Mouse (Mus musculus): Measurements from ENCODE around the gene Acsbg2. TPM values are rescaled to one million over a fixed set of nuclear protein-coding genes. Genes with fewer than 3 reads are reported as not detected.
A peak's percentile ranks its signal among the peaks of the same experiment; 100 is the strongest.

Acsbg2 gene
- polyA plus RNA-seq, 1 experiment from 2014 or later, result 0.04 TPM

DNA sequence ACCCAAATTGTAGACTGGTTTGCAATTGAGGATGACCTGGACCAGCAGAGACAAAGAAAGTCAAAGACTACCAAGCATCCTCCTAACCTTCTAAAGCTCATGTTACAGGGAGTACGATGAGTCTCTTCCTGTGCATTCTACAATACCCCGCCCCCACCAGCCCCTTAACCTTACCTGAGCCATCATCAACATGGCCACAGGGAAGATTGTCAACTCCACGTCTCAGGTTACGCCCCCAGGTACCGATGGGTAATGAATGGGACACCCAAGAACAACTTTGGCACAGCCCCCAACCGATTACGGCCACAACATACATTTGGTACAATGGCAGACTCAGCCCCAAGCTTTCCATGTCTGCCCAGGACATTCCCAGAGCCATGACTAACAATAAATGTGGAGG, 33.7 kb downstream of the Acsbg2 start:
- TF ChIP-seq EP300 (optimal IDR thresholded peaks at IDR 0.05) (no peak), CTCF (IDR thresholded peaks at IDR 0.05; ENCODE audit: low read depth) (no peak)
- Histone ChIP-seq H3K27me3 (ENCODE audit: control insufficient read depth, insufficient read depth, low read length) (no peaks in the 10 kb centered on the region), H3K9me3 (ENCODE audit: control insufficient read depth, low read length) (no peaks in the 10 kb centered on the region), H3K36me3 (ENCODE audit: control insufficient read depth, insufficient read depth, low read length) (no peaks in the 10 kb centered on the region), H3K27ac (replicated peaks) (no peak overlapping the region), H3K9ac (ENCODE audit: low read length) (no peak overlapping the region), H3K4me1 (replicated peaks; ENCODE audit: control insufficient read depth, insufficient read depth) (no peaks in the 10 kb centered on the region), H3K4me2 (replicated peaks; ENCODE audit: low read depth) (no peak overlapping the region), H3K4me3 (ENCODE audit: low read depth, low read length) (no peak overlapping the region)
- WGBS, result 78% methylated on average over 7 of the region's 7 CpGs
- no peak for ATAC-seq (ENCODE audit: low FRiP score, low TSS enrichment)
- no peak for DNase-seq (ENCODE audit: low spot score)

DNA sequence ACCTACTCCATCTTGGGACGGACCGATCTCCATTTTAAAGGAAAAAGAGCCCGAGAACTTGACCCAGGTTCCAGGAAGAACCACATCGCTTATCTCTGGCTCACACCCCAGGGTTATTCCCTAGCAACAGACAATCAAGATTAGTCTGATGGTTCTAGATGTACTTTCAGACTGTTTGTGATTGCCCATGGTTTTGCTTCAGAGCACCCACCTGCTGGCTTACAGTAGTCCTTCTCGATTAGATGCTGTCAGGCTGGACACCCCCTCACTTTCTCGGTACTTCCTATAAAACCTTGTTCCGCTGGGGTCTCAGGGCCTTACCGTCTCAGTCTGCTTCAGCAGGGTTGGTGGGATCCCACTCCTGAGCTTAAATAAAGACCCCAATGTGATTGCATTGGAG, 37.9 kb downstream of the Acsbg2 start:
- no peak overlapping the region for H3K4me2 ChIP-seq (replicated peaks; ENCODE audit: low read depth)
- no peaks in the 10 kb centered on the region for H3K36me3 ChIP-seq (ENCODE audit: control insufficient read depth, insufficient read depth, low read length)
- TF ChIP-seq EP300 (optimal IDR thresholded peaks at IDR 0.05) (no peak), CTCF (IDR thresholded peaks at IDR 0.05; ENCODE audit: low read depth) (no peak)
- no peak for DNase-seq (ENCODE audit: low spot score)
- no peak overlapping the region for H3K9ac ChIP-seq (ENCODE audit: low read length)
- 89% methylated on average over 8 of the region's 8 CpGs for WGBS
- H3K27me3 ChIP-seq (ENCODE audit: control insufficient read depth, insufficient read depth, low read length), result no peaks in the 10 kb centered on the region
- no peak overlapping the region for H3K27ac ChIP-seq (replicated peaks)
- H3K9me3 ChIP-seq (ENCODE audit: control insufficient read depth, low read length), result no peaks in the 10 kb centered on the region
- H3K4me3 ChIP-seq (ENCODE audit: low read depth, low read length), result no peak overlapping the region
- no peak for ATAC-seq (ENCODE audit: low FRiP score, low TSS enrichment)
- no peaks in the 10 kb centered on the region for H3K4me1 ChIP-seq (replicated peaks; ENCODE audit: control insufficient read depth, insufficient read depth)

GRCm38 (mm10) chr17:56833381-56833780, 40.9 kb downstream of the Acsbg2 start:
- no peak overlapping the region for H3K4me2 ChIP-seq (replicated peaks; ENCODE audit: low read depth)
- H3K36me3 ChIP-seq (ENCODE audit: control insufficient read depth, insufficient read depth, low read length), result no peaks in the 10 kb centered on the region
- H3K9ac ChIP-seq (ENCODE audit: low read length), result no peak overlapping the region
- H3K27ac ChIP-seq (replicated peaks), result no peak overlapping the region
- no peaks in the 10 kb centered on the region for H3K9me3 ChIP-seq (ENCODE audit: control insufficient read depth, low read length)
- no peaks in the 10 kb centered on the region for H3K27me3 ChIP-seq (ENCODE audit: control insufficient read depth, insufficient read depth, low read length)
- TF ChIP-seq CTCF (IDR thresholded peaks at IDR 0.05; ENCODE audit: low read depth) (no peak), EP300 (optimal IDR thresholded peaks at IDR 0.05) (no peak)
- ATAC-seq (ENCODE audit: low FRiP score, low TSS enrichment) (no peak), DNase-seq (ENCODE audit: low spot score) (no peak)
- WGBS, result 89% methylated on average over 1 of the region's 1 CpGs
- H3K4me3 ChIP-seq (ENCODE audit: low read depth, low read length), result no peak overlapping the region
- H3K4me1 ChIP-seq (replicated peaks; ENCODE audit: control insufficient read depth, insufficient read depth), result 0 out of 2 replicates have a peak, but pooled peaks cover 3% of the 10 kb centered on the region

- no peak for DNase-seq (ENCODE audit: low spot score)
- H3K27me3 ChIP-seq (ENCODE audit: control insufficient read depth, insufficient read depth, low read length), result no peaks in the 10 kb centered on the region
- no peak overlapping the region for H3K4me3 ChIP-seq (ENCODE audit: low read depth, low read length)
- no peak overlapping the region for H3K4me2 ChIP-seq (replicated peaks; ENCODE audit: low read depth)
- 86% methylated on average over 1 of the region's 1 CpGs for WGBS
- H3K9me3 ChIP-seq (ENCODE audit: control insufficient read depth, low read length), result no peaks in the 10 kb centered on the region
- H3K4me1 ChIP-seq (replicated peaks; ENCODE audit: control insufficient read depth, insufficient read depth), result 0 out of 2 replicates have a peak, but pooled peaks cover 3% of the 10 kb centered on the region
- no peaks in the 10 kb centered on the region for H3K36me3 ChIP-seq (ENCODE audit: control insufficient read depth, insufficient read depth, low read length)
- H3K27ac ChIP-seq (replicated peaks), result no peak overlapping the region
- H3K9ac ChIP-seq (ENCODE audit: low read length), result no peak overlapping the region
- TF ChIP-seq CTCF (IDR thresholded peaks at IDR 0.05; ENCODE audit: low read depth) (no peak), EP300 (optimal IDR thresholded peaks at IDR 0.05) (no peak)
- ATAC-seq (ENCODE audit: low FRiP score, low TSS enrichment), result no peak
Observed at GRCm38 (mm10) chr17:56832918-56833317, 41.3 kb downstream of the Acsbg2 start.

- peak; percentile 79 for TF ChIP-seq CTCF (IDR thresholded peaks at IDR 0.05; ENCODE audit: low read depth)
- no peak for TF ChIP-seq EP300 (optimal IDR thresholded peaks at IDR 0.05)
- Histone ChIP-seq H3K4me3 (ENCODE audit: low read depth, low read length) (peak overlapping the region; percentile 66), H3K27me3 (ENCODE audit: control insufficient read depth, insufficient read depth, low read length) (no peaks in the 10 kb centered on the region), H3K36me3 (ENCODE audit: control insufficient read depth, insufficient read depth, low read length) (no peaks in the 10 kb centered on the region), H3K4me1 (replicated peaks; ENCODE audit: control insufficient read depth, insufficient read depth) (0 out of 2 replicates have a peak, but pooled peaks cover 3% of the 10 kb centered on the region), H3K9ac (ENCODE audit: low read length) (peak overlapping the region; percentile 70; the same call in 1 of the 2 replicates), H3K9me3 (ENCODE audit: control insufficient read depth, low read length) (no peaks in the 10 kb centered on the region), H3K4me2 (replicated peaks; ENCODE audit: low read depth) (peak overlapping the region; percentile 54), H3K27ac (replicated peaks) (no peak overlapping the region)
- ATAC-seq (ENCODE audit: low FRiP score, low TSS enrichment) (peak; percentile 98), DNase-seq (ENCODE audit: low spot score) (peak; percentile 99)
- WGBS, result under 1% methylated on average over 34 of the region's 42 CpGs
Observed at GRCm38 (mm10) chr17:56831111-56831816, 43.0 kb downstream of the Acsbg2 start.

DNA sequence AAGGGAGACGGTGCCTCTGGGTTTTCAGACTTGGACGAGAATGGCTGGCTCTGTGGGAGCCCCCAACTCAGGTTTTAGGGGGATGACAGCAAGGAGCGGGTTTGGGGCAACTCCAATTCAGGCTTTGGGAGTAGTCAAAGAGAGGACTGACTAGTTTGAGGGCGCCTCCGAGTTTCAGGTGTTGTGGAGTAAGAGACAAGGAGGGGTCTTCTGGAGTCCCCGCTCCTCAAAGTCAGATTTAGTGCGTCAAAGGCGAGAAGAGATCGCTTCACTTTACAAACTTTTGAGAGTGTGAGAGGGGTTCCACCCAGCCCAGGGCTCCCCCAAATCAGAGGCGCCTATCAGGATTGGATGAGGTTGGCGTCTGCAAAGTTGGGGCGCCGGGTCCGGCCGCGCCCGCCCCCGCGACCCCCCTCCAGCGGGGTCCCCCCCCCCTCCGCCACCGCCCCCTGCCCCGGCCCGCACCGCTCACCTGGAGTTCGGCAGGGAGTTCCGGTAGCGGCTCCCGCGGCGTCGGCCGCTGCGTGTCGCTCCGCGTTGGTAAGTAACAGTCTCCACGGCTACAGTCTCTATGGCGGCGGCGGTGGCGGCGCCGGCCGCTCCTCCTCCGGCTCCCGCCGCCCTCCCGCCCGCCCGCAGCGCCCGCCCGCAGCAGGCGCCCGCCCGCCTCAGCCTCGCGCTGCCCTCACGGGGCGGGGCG, 43.7 kb downstream of the Acsbg2 start, which contains the start of gene Rfx2:
Gene Rfx2, minus strand, starts transcription at position 603 of the 700 bp plus-strand sequence.
- Histone ChIP-seq H3K36me3 (ENCODE audit: control insufficient read depth, insufficient read depth, low read length) (no peaks in the 10 kb centered on the region), H3K27me3 (ENCODE audit: control insufficient read depth, insufficient read depth, low read length) (no peaks in the 10 kb centered on the region), H3K4me2 (replicated peaks; ENCODE audit: low read depth) (peak within 1 kb of the TSS; percentile 89), H3K9ac (ENCODE audit: low read length) (peak within 1 kb of the TSS; percentile 70), H3K27ac (replicated peaks) (no peak within 1 kb of the TSS), H3K9me3 (ENCODE audit: control insufficient read depth, low read length) (no peaks in the 10 kb centered on the region), H3K4me3 (ENCODE audit: low read depth, low read length) (peak within 1 kb of the TSS; percentile 66), H3K4me1 (replicated peaks; ENCODE audit: control insufficient read depth, insufficient read depth) (0 out of 2 replicates have a peak, but pooled peaks cover 3% of the 10 kb centered on the region)
- WGBS, result under 1% methylated on average over 11 of the region's 62 CpGs
- TF ChIP-seq CTCF (IDR thresholded peaks at IDR 0.05; ENCODE audit: low read depth) (no peak), EP300 (optimal IDR thresholded peaks at IDR 0.05) (no peak)
- no peak for DNase-seq (ENCODE audit: low spot score)
- no peak for ATAC-seq (ENCODE audit: low FRiP score, low TSS enrichment)

All from stomach, postnatal 0 days (tissue).